Mouse (Mus musculus) erythroblast, embryonic 14.5 days (primary cell): ENCODE results near the gene Sesn1.

ENCODE experiments used
- GATA1 ChIP-seq: IDR thresholded peaks from 2 replicates; pipeline ENCODE4 v1.6.1; 2012; ENCODE audit warnings: low read length, inconsistent platforms, mixed read lengths
- TAL1 ChIP-seq: IDR thresholded peaks from 3 replicates; pipeline ENCODE4 v1.6.1; 2012; ENCODE audit warnings: low read length, inconsistent platforms, mixed read lengths

DNA sequence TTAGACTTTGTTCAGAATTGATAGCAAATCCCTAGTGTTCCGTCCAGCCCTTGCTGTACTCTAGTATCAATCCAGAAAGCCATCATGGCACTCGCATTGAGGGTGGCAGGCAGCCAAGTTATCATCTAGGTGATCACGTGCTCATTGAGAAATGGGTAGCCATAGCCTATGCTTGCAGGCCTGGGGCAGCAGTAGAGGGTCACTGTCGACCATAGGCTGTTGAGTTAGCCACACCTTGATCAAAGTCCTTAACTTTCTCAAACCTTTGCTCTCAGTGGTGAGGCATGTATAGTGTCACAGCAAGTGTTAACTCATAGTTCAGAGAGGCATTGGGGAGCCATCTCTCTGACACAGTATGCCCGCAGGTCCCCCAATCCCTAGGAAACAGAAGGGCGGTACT is 11.4 kb downstream of the Sesn1 start:
- TF ChIP-seq GATA1, result no peak
- TF ChIP-seq TAL1, result no peak
